Mouse (Mus musculus): ENCODE data around the gene Rel. TPM values are rescaled to one million over a fixed set of nuclear protein-coding genes. Genes with fewer than 3 reads are reported as not detected.

The Rel gene
- total RNA-seq, 2 experiments from 2014 or later = 3.5 to 3.8 TPM

- no peak for DNase-seq (ENCODE audit: low spot score in 2 of 2)
- intact Hi-C loops (cut with DNase I) = no loop called here
Observed at GRCm38 (mm10) chr11:23698526-23698925, 72.2 kb downstream of the Rel start.

GRCm38 (mm10) chr11:23695847-23696246, 74.9 kb downstream of the Rel start:
- intact Hi-C loops (cut with DNase I) = no loop called here
- DNase-seq (ENCODE audit: low spot score in 2 of 2) = no peak

DNA sequence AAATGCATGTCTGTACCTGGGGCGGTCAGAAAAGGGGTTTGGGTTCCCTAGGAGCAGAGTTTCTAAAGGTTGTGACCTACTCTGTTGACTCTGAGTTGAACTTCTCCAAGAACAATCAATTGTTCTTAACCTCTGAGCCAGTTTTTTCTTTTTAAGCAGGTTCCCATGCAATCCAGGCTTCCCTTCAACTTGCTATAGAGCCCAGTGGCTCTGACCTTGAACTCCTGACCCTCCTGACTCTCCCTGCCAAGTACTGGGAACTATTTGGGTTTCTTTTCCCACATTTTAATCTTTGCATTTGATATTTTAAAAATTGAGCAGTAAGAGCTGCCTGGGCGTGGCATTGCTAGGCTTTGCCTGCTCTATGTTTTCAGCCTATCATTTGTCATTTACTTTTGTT, 77.5 kb downstream of the Rel start:
- intact Hi-C loops (cut with DNase I) = no loop called here
- no peak for DNase-seq (ENCODE audit: low spot score in 2 of 2)

- intact Hi-C loops (cut with DNase I) = no loop called here
- DNase-seq (ENCODE audit: low spot score in 2 of 2) = no peak
Observed at GRCm38 (mm10) chr11:23688060-23688459, 82.7 kb downstream of the Rel start.

Other genes starting within 250 kb of the Rel start
- gene 1700093K21Rik, start 249.8 kb downstream of the Rel start, total RNA-seq (2021) = not detected
- 10 to 100 TPM; 37.9 to 40.3 TPM for gene 0610010F05Rik, start 137.3 kb downstream of the Rel start, total RNA-seq (2021)
- gene Pus10, start 105.3 kb downstream of the Rel start, total RNA-seq (2021) = 10 to 100 TPM; 16.0 to 19.6 TPM
- gene Pex13, start 105.0 kb downstream of the Rel start, total RNA-seq (2021) = 10 to 100 TPM; 25.9 to 26.5 TPM
- 10 to 100 TPM; 19.9 to 21.6 TPM for gene Papolg, start 124.3 kb upstream of the Rel start, total RNA-seq (2021)

Measured in left cerebral cortex, postnatal 25 days (tissue).